Mouse (Mus musculus) MEL (cell line): ENCODE measurements around the gene Kctd11. TPM values are rescaled to one million over a fixed set of nuclear protein-coding genes. Genes with fewer than 3 reads are reported as not detected.

ENCODE experiments used
- DNase-seq: peaks from one replicate; pipeline ENCODE4 v3.0.0; 2011; ENCODE audit warnings: low read depth, low spot score
- H3K27ac ChIP-seq: 2 replicates; pipeline ENCODE4 v1.5.1; 2012; ENCODE audit warnings: low read depth, mild to moderate bottlenecking, control low read depth, low read length, moderate library complexity; ENCODE audit not compliant: control insufficient read depth
- H3K27me3 ChIP-seq, 2 experiments: fragments of 150-350 bp in 1 of 2; sonication (generic) in 1 of 2; 2 replicates each; pipeline ENCODE4 v1.6.1; 2012; ENCODE audit warnings: low read length in 2 of 2, mild to moderate bottlenecking in 2 of 2, improper control_type of control experiment in 1 of 2, moderate library complexity in 1 of 2; ENCODE audit not compliant: insufficient read depth in 2 of 2, control insufficient read depth in 1 of 2
- H3K36me3 ChIP-seq, 2 experiments: 2 replicates each; pipeline ENCODE4 v1.6.1; 2012 to 2014; ENCODE audit warnings: low read length in 2 of 2, improper control_type of control experiment in 1 of 2, inconsistent platforms in 1 of 2, mild to moderate bottlenecking in 1 of 2; ENCODE audit not compliant: insufficient read depth in 2 of 2, control insufficient read depth in 1 of 2
- H3K4me1 ChIP-seq, 2 experiments: fragments of 150-350 bp in 1 of 2; sonication (generic) in 1 of 2; 2 replicates each; pipeline ENCODE4 v1.6.1; 2012; ENCODE audit warnings: low read length in 2 of 2, improper control_type of control experiment in 1 of 2, mild to moderate bottlenecking in 1 of 2; ENCODE audit not compliant: insufficient read depth in 2 of 2, control insufficient read depth in 1 of 2
- H3K4me3 ChIP-seq, 2 experiments: fragments of 150-350 bp in 1 of 2; sonication (generic) in 1 of 2; 2 replicates each; pipeline ENCODE4 v1.5.1; 2012; ENCODE audit warnings: low read depth in 2 of 2, low read length in 2 of 2, mild to moderate bottlenecking in 2 of 2, moderate library complexity in 2 of 2, control low read depth in 1 of 2, improper control_type of control experiment in 1 of 2; ENCODE audit not compliant: control insufficient read depth in 1 of 2, insufficient read depth in 1 of 2
- H3K79me2 ChIP-seq: 2 replicates; pipeline ENCODE4 v1.6.1; 2012; ENCODE audit warnings: mild to moderate bottlenecking, low read length, moderate library complexity; ENCODE audit not compliant: control insufficient read depth, poor library complexity, insufficient read depth
- H3K9ac ChIP-seq: 2 replicates; pipeline ENCODE4 v1.6.1; 2012; ENCODE audit warnings: low read depth, mild to moderate bottlenecking, control low read depth, low read length, moderate library complexity; ENCODE audit not compliant: control insufficient read depth, poor library complexity, severe bottlenecking
- H3K9me3 ChIP-seq: fragments of 150-350 bp; sonication (generic); replicated peaks from 2 replicates; pipeline ENCODE4 v1.6.1; 2012; ENCODE audit warnings: mild to moderate bottlenecking, low read length, improper control_type of control experiment, moderate library complexity; ENCODE audit not compliant: insufficient read depth
- BHLHE40 ChIP-seq: IDR thresholded peaks from 2 replicates; pipeline ENCODE4 v1.6.1; 2012; ENCODE audit warnings: low read depth, mild to moderate bottlenecking, inconsistent platforms, low read length, improper control_type of control experiment, borderline replicate concordance
- CHD2 ChIP-seq: IDR thresholded peaks from 2 replicates; pipeline ENCODE4 v1.6.1; 2011; ENCODE audit warnings: low read length, improper control_type of control experiment
- E2F4 ChIP-seq: IDR thresholded peaks from 2 replicates; pipeline ENCODE4 v1.6.1; 2011; ENCODE audit warnings: low read depth, low read length, improper control_type of control experiment, borderline replicate concordance
- ELF1 ChIP-seq: IDR thresholded peaks from 2 replicates; pipeline ENCODE4 v1.6.1; 2014; ENCODE audit warnings: low read depth, mild to moderate bottlenecking, inconsistent platforms, low read length, improper control_type of control experiment, moderate library complexity
- ETS1 ChIP-seq: IDR thresholded peaks from 2 replicates; pipeline ENCODE4 v1.6.1; 2012; ENCODE audit warnings: low read depth, mild to moderate bottlenecking, inconsistent platforms, low read length, improper control_type of control experiment, moderate library complexity
- GABPA ChIP-seq: IDR thresholded peaks from 2 replicates; pipeline ENCODE4 v1.6.1; 2012; ENCODE audit warnings: low read depth, mild to moderate bottlenecking, inconsistent platforms, low read length, improper control_type of control experiment, moderate library complexity
- HCFC1 ChIP-seq: IDR thresholded peaks from 2 replicates; pipeline ENCODE4 v1.6.1; 2012; ENCODE audit warnings: low read depth, mild to moderate bottlenecking, inconsistent platforms, low read length, improper control_type of control experiment, moderate library complexity
- MAFK ChIP-seq: IDR thresholded peaks from 2 replicates; pipeline ENCODE4 v1.6.1; 2011; ENCODE audit warnings: low read depth, mild to moderate bottlenecking, low read length, improper control_type of control experiment, borderline replicate concordance
- MAX ChIP-seq: IDR thresholded peaks from 2 replicates; pipeline ENCODE4 v1.6.1; 2011; ENCODE audit warnings: low read length, improper control_type of control experiment
- MEF2A ChIP-seq: IDR thresholded peaks from 2 replicates; pipeline ENCODE4 v1.6.1; 2014; ENCODE audit warnings: low read depth, mild to moderate bottlenecking, inconsistent platforms, low read length, improper control_type of control experiment; ENCODE audit not compliant: poor library complexity, insufficient replicate concordance, severe bottlenecking; ENCODE audit errors: extremely low read depth
- MYB ChIP-seq: IDR thresholded peaks from 2 replicates; pipeline ENCODE4 v1.6.1; 2011; ENCODE audit warnings: mild to moderate bottlenecking, low read depth, low read length, improper control_type of control experiment
- MYC ChIP-seq: IDR thresholded peaks from 2 replicates; pipeline ENCODE4 v1.6.1; 2011; ENCODE audit warnings: low read depth, mild to moderate bottlenecking, low read length, improper control_type of control experiment, moderate library complexity
- NELFE ChIP-seq: IDR thresholded peaks from 2 replicates; pipeline ENCODE4 v1.6.1; 2011; ENCODE audit warnings: low read depth, low read length, improper control_type of control experiment
- NRF1 ChIP-seq: IDR thresholded peaks from 2 replicates; pipeline ENCODE4 v1.6.1; 2014; ENCODE audit warnings: low read depth, mild to moderate bottlenecking, inconsistent platforms, low read length, improper control_type of control experiment, moderate library complexity; ENCODE audit not compliant: poor library complexity, insufficient read depth, severe bottlenecking
- POLR2A ChIP-seq, 2 experiments: IDR thresholded peaks; 2 replicates each; pipeline ENCODE4 v1.6.1; 2011 to 2012; ENCODE audit warnings: low read length in 2 of 2, mild to moderate bottlenecking in 2 of 2, control low read depth in 1 of 2, improper control_type of control experiment in 1 of 2, low read depth in 1 of 2, moderate library complexity in 1 of 2; ENCODE audit not compliant: control insufficient read depth in 1 of 2, insufficient read depth in 1 of 2, poor library complexity in 1 of 2
- POLR2AphosphoS2 ChIP-seq: IDR thresholded peaks from 2 replicates; pipeline ENCODE4 v1.6.1; 2011; ENCODE audit warnings: low read length, improper control_type of control experiment
- POLR2AphosphoS5 ChIP-seq: IDR thresholded peaks from 2 replicates; pipeline ENCODE4 v1.6.1; 2012; ENCODE audit warnings: low read depth, borderline replicate concordance, mild to moderate bottlenecking, inconsistent platforms, low read length, moderate library complexity, mixed read lengths
- SIN3A ChIP-seq: IDR thresholded peaks from 2 replicates; pipeline ENCODE4 v1.6.1; 2012; ENCODE audit warnings: low read length, improper control_type of control experiment, inconsistent platforms
- SMC3 ChIP-seq: IDR thresholded peaks from 2 replicates; pipeline ENCODE4 v1.6.1; 2011; ENCODE audit warnings: low read depth, low read length, improper control_type of control experiment
- TAL1 ChIP-seq: IDR thresholded peaks from 2 replicates; pipeline ENCODE4 v1.6.1; 2012; ENCODE audit warnings: mild to moderate bottlenecking, inconsistent platforms, low read length, moderate library complexity, mixed read lengths
- TCF12 ChIP-seq: IDR thresholded peaks from 2 replicates; pipeline ENCODE4 v1.6.1; 2014; ENCODE audit warnings: low read depth, mild to moderate bottlenecking, inconsistent platforms, low read length, improper control_type of control experiment, moderate library complexity
- UBTF ChIP-seq: IDR thresholded peaks from 2 replicates; pipeline ENCODE4 v1.6.1; 2012; ENCODE audit warnings: low read depth, mild to moderate bottlenecking, inconsistent platforms, low read length, improper control_type of control experiment, moderate library complexity, borderline replicate concordance; ENCODE audit not compliant: insufficient read depth
- USF1 ChIP-seq: IDR thresholded peaks from 2 replicates; pipeline ENCODE4 v1.6.1; 2014; ENCODE audit warnings: low read depth, mild to moderate bottlenecking, inconsistent platforms, low read length, improper control_type of control experiment, moderate library complexity
- ZC3H11A ChIP-seq: IDR thresholded peaks from 2 replicates; pipeline ENCODE4 v1.6.1; 2012; ENCODE audit warnings: low read depth, mild to moderate bottlenecking, inconsistent platforms, low read length, improper control_type of control experiment
- ZKSCAN1 ChIP-seq: IDR thresholded peaks from 2 replicates; pipeline ENCODE4 v1.6.1; 2012; ENCODE audit warnings: low read depth, mild to moderate bottlenecking, inconsistent platforms, low read length, improper control_type of control experiment, moderate library complexity
- ZMIZ1 ChIP-seq: IDR thresholded peaks from 2 replicates; pipeline ENCODE4 v1.6.1; 2012; ENCODE audit warnings: low read depth, mild to moderate bottlenecking, inconsistent platforms, low read length, improper control_type of control experiment, moderate library complexity
- ZNF384 ChIP-seq: IDR thresholded peaks from 2 replicates; pipeline ENCODE4 v1.6.1; 2012; ENCODE audit warnings: low read depth, mild to moderate bottlenecking, inconsistent platforms, low read length, improper control_type of control experiment
- polyA plus RNA-seq, 2 experiments: library from polyadenylated mRNA; stranded (reverse) in 1 of 2; unstranded in 1 of 2; fragments of >175 nt in 1 of 2; fragments of >200 nt in 1 of 2; gene quantifications; 2 replicates each; pipeline versions ENCODE4 v1.2.1 to v1.2.4; 2012; ENCODE audit warnings: low replicate concordance in 2 of 2, low read depth in 1 of 2; ENCODE audit not compliant: insufficient read length in 2 of 2, insufficient read depth in 1 of 2, missing spikeins in 1 of 2
- total RNA-seq: library from RNA; depleted of rRNA; stranded (reverse); fragments of 300-350 nt; gene quantifications from 2 replicates; pipeline ENCODE4 v1.2.3, GENCODE M21; 2012

The Kctd11 gene
- total and polyA plus RNA-seq, 3 experiments = 0.19 to 0.49 TPM; not detected in 1

- Histone ChIP-seq H3K9me3 (no peaks in the 10 kb centered on the region), H3K27me3 (no peaks in the 10 kb centered on the region), H3K4me1 (peaks cover 4 to 14% of the 10 kb centered on the region in 2 experiments; a peak in 2 of 4 replicates), H3K27ac (peak overlapping the region; percentile 53), H3K36me3 (peaks cover 0 to 2% of the 10 kb centered on the region in 2 experiments; a peak in 1 of 4 replicates), H3K4me3 (peak overlapping the region; percentile 60 to 86), H3K79me2 (peaks cover 3% of the 10 kb centered on the region; the same call in 1 of the 2 replicates), H3K9ac (peak overlapping the region; percentile 79)
- DNase-seq = peak; percentile 83
- TF ChIP-seq ELF1 (no peak), NRF1 (0 out of 2 replicates have a peak, but pooled peaks have one; percentile 24)
Measured at GRCm38 (mm10) chr11:69846738-69847688, 34.2 kb downstream of the Kctd11 start.

GRCm38 (mm10) chr11:69846198-69846680, 35.0 kb downstream of the Kctd11 start, which contains the start of gene Plscr3:
TSS of gene Plscr3 (plus strand) at chr11:69846376.
- H3K36me3 ChIP-seq = peaks cover 0 to 2% of the 10 kb centered on the region in 2 experiments; a peak in 1 of 4 replicates
- H3K79me2 ChIP-seq = peaks cover 3% of the 10 kb centered on the region; the same call in 1 of the 2 replicates
- peak within 1 kb of the TSS; percentile 78 for H3K27ac ChIP-seq
- H3K4me3 ChIP-seq = peak within 1 kb of the TSS; percentile 60 to 86
- no peaks in the 10 kb centered on the region for H3K9me3 ChIP-seq
- peaks cover 4 to 14% of the 10 kb centered on the region in 2 experiments; a peak in 2 of 4 replicates for H3K4me1 ChIP-seq
- DNase-seq = peak; percentile 96
- peak within 1 kb of the TSS; percentile 79 for H3K9ac ChIP-seq
- H3K27me3 ChIP-seq = no peaks in the 10 kb centered on the region
- TF ChIP-seq ZMIZ1 = peak; percentile 28; the same call in 1 of the 2 replicates
- no peak for TF ChIP-seq ETS1
- TF ChIP-seq USF1 = no peak
- TF ChIP-seq SMC3 = peak; percentile 8; the same call in 1 of the 2 replicates
- TF ChIP-seq NELFE = peak; percentile 83
- no peak for TF ChIP-seq MEF2A
- no peak for TF ChIP-seq BHLHE40
- peak; percentile 44; the same call in 1 of the 2 replicates for TF ChIP-seq TCF12
- TF ChIP-seq ZNF384 = no peak
- TF ChIP-seq POLR2AphosphoS5 = 0 out of 2 replicates have a peak, but pooled peaks have one; percentile 40
- TF ChIP-seq POLR2AphosphoS2 = peak; percentile 84; the same call in 1 of the 2 replicates
- no peak for TF ChIP-seq ELF1
- no peak for TF ChIP-seq CHD2
- no peak for TF ChIP-seq ZKSCAN1
- TF ChIP-seq GABPA = no peak
- TF ChIP-seq SIN3A = peak; percentile 72
- TF ChIP-seq E2F4 = no peak
- TF ChIP-seq TAL1 = no peak
- TF ChIP-seq UBTF = no peak
- TF ChIP-seq POLR2A (IDR thresholded peaks at IDR 0.05; ENCODE audit: control insufficient read depth in 1 of 2, insufficient read depth in 1 of 2, low read depth in 1 of 2, low read length in 2 of 2, poor library complexity in 1 of 2) = peak; percentile 85 to 97
- peak; percentile 41; the same call in 1 of the 2 replicates for TF ChIP-seq MAFK
- TF ChIP-seq MYB = no peak
- TF ChIP-seq MYC = peak; percentile 87
- peak; percentile 73 for TF ChIP-seq HCFC1
- no peak for TF ChIP-seq ZC3H11A
- peak; percentile 90 for TF ChIP-seq MAX
